Mouse (Mus musculus) intestine, embryonic 14.5 days (tissue): Measurements from ENCODE around the gene Vkorc1. TPM values are rescaled to one million over a fixed set of nuclear protein-coding genes. Genes with fewer than 3 reads are reported as not detected.
A peak's percentile ranks its signal among the peaks of the same experiment; 100 is the strongest.

Experiments used
- ATAC-seq: fragments of 200-750 bp; cut with Nextera tagmentation; replicated peaks from 2 replicates; pipeline ENCODE4 v1.8.0; 2017; ENCODE audit warnings: low read depth, moderate number of reproducible peaks, moderate TSS enrichment, moderate library complexity; ENCODE audit not compliant: low FRiP score, low TSS enrichment
- DNase-seq: peaks from one replicate; pipeline ENCODE4 v3.0.0-alpha.2; 2018; ENCODE audit warnings: low spot score
- H3K27ac ChIP-seq: fragments of 300-500 bp; sonication (generic); 2 replicates; pipeline ENCODE4 v1.5.1; 2014; ENCODE audit warnings: low read depth, mild to moderate bottlenecking, control low read depth
- H3K27me3 ChIP-seq: fragments of 300-500 bp; sonication (generic); replicated peaks from 2 replicates; pipeline ENCODE4 v1.6.1; 2014; ENCODE audit warnings: low read length, control low read depth; ENCODE audit not compliant: control insufficient read depth, insufficient read depth
- H3K36me3 ChIP-seq: fragments of 300-500 bp; sonication (generic); 2 replicates; pipeline ENCODE4 v1.6.1; 2014; ENCODE audit warnings: low read length, control low read depth; ENCODE audit not compliant: control insufficient read depth, insufficient read depth
- H3K4me1 ChIP-seq: fragments of 300-500 bp; sonication (generic); replicated peaks from 2 replicates; pipeline ENCODE4 v1.6.1; 2014; ENCODE audit warnings: low read length, control low read depth, mixed read lengths; ENCODE audit not compliant: control insufficient read depth, insufficient read depth
- H3K4me2 ChIP-seq: fragments of 300-500 bp; sonication (generic); 2 replicates; pipeline ENCODE4 v1.6.1; 2014; ENCODE audit warnings: low read length
- H3K4me3 ChIP-seq: fragments of 300-500 bp; sonication (generic); 2 replicates; pipeline ENCODE4 v1.5.1; 2014; ENCODE audit warnings: low read depth, low read length, control low read depth, mixed read lengths
- H3K9ac ChIP-seq: fragments of 300-500 bp; sonication (generic); 2 replicates; pipeline ENCODE4 v1.6.1; 2014; ENCODE audit warnings: mild to moderate bottlenecking, low read length
- H3K9me3 ChIP-seq: fragments of 300-500 bp; sonication (generic); 2 replicates; pipeline ENCODE4 v1.6.1; 2016; ENCODE audit warnings: low read length, control low read depth; ENCODE audit not compliant: control insufficient read depth
- WGBS: fragments of 180-500 bp; shearing (Covaris S2); extraction: QIAGEN DNeasy Blood & Tissue Kit; methylation state at CpG from one replicate; pipeline ENCODE4 v1.1.7; 2014; 5-methylcytosine and 5-hydroxymethylcytosine counted together
- polyA plus RNA-seq: library from polyadenylated mRNA; unstranded; fragments of >200 nt; fragmentation: Nextera tagmentation; extraction: Ambion mirVana; gene quantifications from 2 replicates; pipeline ENCODE4 v1.2.1, GENCODE M21; 2014

Vkorc1 gene
- polyA plus RNA-seq, 1 experiment from 2014 or later = 174 TPM

- no peaks in the 10 kb centered on the region for H3K9me3 ChIP-seq
- H3K27me3 ChIP-seq = peaks cover 6% of the 10 kb centered on the region; the same call in 1 of the 2 replicates
- ATAC-seq (no peak), DNase-seq (peak; percentile 67)
- H3K9ac ChIP-seq = 0 out of 2 replicates have a peak overlapping the region, but pooled peaks have one; percentile 17
- peak overlapping the region; percentile 39 for H3K27ac ChIP-seq
- peak overlapping the region; percentile 34 for H3K4me2 ChIP-seq
- H3K36me3 ChIP-seq = peaks cover 5% of the 10 kb centered on the region; the same call in 1 of the 2 replicates
- 26% methylated on average over 13 of the region's 13 CpGs for WGBS
- peaks cover 9% of the 10 kb centered on the region for H3K4me1 ChIP-seq
- H3K4me3 ChIP-seq = no peak overlapping the region
Measured at GRCm38 (mm10) chr7:127931351-127932135, 36.1 kb upstream of the Vkorc1 start.

DNA sequence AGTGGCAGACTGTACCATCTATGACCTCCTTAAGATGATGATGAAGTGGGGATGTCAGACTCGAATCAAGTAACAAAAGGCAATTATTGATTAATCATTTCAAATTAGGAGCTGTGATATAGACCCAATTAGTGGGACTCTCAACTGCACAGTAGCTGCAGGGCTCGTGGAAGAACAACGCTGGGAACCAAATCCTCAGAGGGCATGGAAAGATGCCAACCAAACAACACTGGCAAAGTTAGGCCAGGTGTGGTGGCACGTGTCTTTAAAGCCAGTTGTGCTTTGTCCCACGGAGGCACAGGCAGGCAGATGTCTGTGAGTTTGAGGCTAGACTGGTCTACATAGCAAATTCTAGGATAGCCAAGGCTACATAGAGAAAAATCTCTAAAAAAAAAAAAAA lies 35.2 kb upstream of the Vkorc1 start:
- Histone ChIP-seq H3K9ac (no peak overlapping the region), H3K27me3 (peaks cover 6% of the 10 kb centered on the region; the same call in 1 of the 2 replicates), H3K27ac (no peak overlapping the region), H3K4me1 (peaks cover 9% of the 10 kb centered on the region), H3K4me2 (no peak overlapping the region), H3K36me3 (peaks cover 14% of the 10 kb centered on the region), H3K9me3 (no peaks in the 10 kb centered on the region), H3K4me3 (no peak overlapping the region)
- ATAC-seq (no peak), DNase-seq (no peak)
- WGBS = 85% methylated on average over 5 of the region's 5 CpGs

DNA sequence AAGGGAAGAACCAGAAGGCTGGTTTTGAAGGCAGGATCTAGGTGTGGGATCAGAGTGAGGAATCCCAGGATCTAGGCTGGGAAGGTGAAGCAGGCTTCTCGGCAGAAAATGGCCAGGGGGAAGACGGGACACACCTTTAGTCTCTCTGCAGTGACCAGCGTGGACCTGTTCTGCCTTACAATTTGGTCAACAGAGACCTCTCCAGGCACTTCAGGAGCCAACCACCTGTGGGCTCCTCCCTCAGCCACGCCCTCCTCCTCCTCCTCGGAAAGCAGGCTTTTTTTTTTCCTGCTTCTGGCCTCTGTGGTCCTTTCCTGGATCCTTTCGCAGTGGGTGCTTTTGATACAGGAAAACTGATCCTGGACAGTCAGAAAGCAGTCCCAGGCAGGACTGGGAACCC lies 34.5 kb upstream of the Vkorc1 start, which contains the start of gene Prss8:
Gene Prss8 (minus strand): TSS at position 182 of the 400 bp plus-strand sequence.
- ATAC-seq (0 out of 2 replicates have a peak, but pooled peaks have one; percentile 29), DNase-seq (peak; percentile 61)
- Histone ChIP-seq H3K9ac (peak within 1 kb of the TSS; percentile 43), H3K27me3 (peaks cover 6% of the 10 kb centered on the region; the same call in 1 of the 2 replicates), H3K4me1 (peaks cover 9% of the 10 kb centered on the region), H3K36me3 (peaks cover 20% of the 10 kb centered on the region), H3K4me2 (peak within 1 kb of the TSS; percentile 40), H3K27ac (peak within 1 kb of the TSS; percentile 20; the same call in 1 of the 2 replicates), H3K4me3 (peak within 1 kb of the TSS; percentile 37), H3K9me3 (no peaks in the 10 kb centered on the region)
- 10% methylated on average over 6 of the region's 6 CpGs for WGBS

DNA sequence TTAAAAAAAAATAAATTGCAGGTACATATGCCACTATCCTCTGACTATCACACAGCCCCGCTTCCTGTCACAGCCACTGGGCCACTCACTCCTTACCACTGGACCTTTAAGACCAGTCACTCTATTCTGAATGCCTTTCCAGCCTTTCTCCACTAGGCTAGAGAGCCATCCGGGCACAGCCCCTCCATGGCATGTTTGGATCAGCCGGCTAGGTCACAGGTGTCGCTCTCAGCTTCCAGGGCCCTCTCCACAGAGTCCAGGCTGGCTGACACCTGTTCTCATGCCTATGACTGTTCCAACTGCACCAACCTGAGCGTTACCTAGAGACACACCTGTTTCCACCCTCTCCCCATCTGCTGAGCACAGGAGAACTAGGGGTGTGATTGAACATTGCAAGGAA lies 33.2 kb upstream of the Vkorc1 start:
- ATAC-seq = no peak
- Histone ChIP-seq H3K4me1 (peaks cover 9% of the 10 kb centered on the region), H3K27ac (no peak overlapping the region), H3K9ac (peak overlapping the region; percentile 43; the same call in 1 of the 2 replicates), H3K4me2 (peak overlapping the region; percentile 40), H3K36me3 (peaks cover 32% of the 10 kb centered on the region), H3K4me3 (peak overlapping the region; percentile 37), H3K27me3 (peaks cover 6% of the 10 kb centered on the region; the same call in 1 of the 2 replicates), H3K9me3 (no peaks in the 10 kb centered on the region)
- WGBS = 48% methylated on average over 5 of the region's 5 CpGs
- DNase-seq = no peak

- WGBS = 90% methylated on average over 11 of the region's 11 CpGs
- H3K4me3 ChIP-seq = no peak overlapping the region
- no peak overlapping the region for H3K9ac ChIP-seq
- peaks cover 38% of the 10 kb centered on the region for H3K36me3 ChIP-seq
- H3K4me1 ChIP-seq = peaks cover 9% of the 10 kb centered on the region; the same call in 1 of the 2 replicates
- no peak overlapping the region for H3K27ac ChIP-seq
- peaks cover 6% of the 10 kb centered on the region; the same call in 1 of the 2 replicates for H3K27me3 ChIP-seq
- peak overlapping the region; percentile 40; the same call in 1 of the 2 replicates for H3K4me2 ChIP-seq
- DNase-seq = no peak
- no peak for ATAC-seq
- H3K9me3 ChIP-seq = no peaks in the 10 kb centered on the region
Measured at GRCm38 (mm10) chr7:127927726-127928125, 32.3 kb upstream of the Vkorc1 start.

- H3K9ac ChIP-seq = no peak overlapping the region
- H3K4me1 ChIP-seq = peaks cover 7% of the 10 kb centered on the region; the same call in 1 of the 2 replicates
- H3K4me2 ChIP-seq = no peak overlapping the region
- ATAC-seq (no peak), DNase-seq (no peak)
- no peaks in the 10 kb centered on the region for H3K9me3 ChIP-seq
- WGBS = 78% methylated on average over 11 of the region's 11 CpGs
- peaks cover 6% of the 10 kb centered on the region; the same call in 1 of the 2 replicates for H3K27me3 ChIP-seq
- H3K4me3 ChIP-seq = no peak overlapping the region
- peaks cover 42% of the 10 kb centered on the region for H3K36me3 ChIP-seq
- no peak overlapping the region for H3K27ac ChIP-seq
Measured at GRCm38 (mm10) chr7:127926846-127927245, 31.4 kb upstream of the Vkorc1 start.

- Histone ChIP-seq H3K4me2 (no peak overlapping the region), H3K4me1 (no peaks in the 10 kb centered on the region; the same call in 1 of the 2 replicates), H3K27ac (peak overlapping the region; percentile 73), H3K9me3 (no peaks in the 10 kb centered on the region), H3K27me3 (peaks cover 6% of the 10 kb centered on the region; the same call in 1 of the 2 replicates), H3K4me3 (no peak overlapping the region), H3K9ac (no peak overlapping the region), H3K36me3 (peaks cover 47% of the 10 kb centered on the region)
- no peak for DNase-seq
- no peak for ATAC-seq
- 77% methylated on average over 8 of the region's 8 CpGs for WGBS
Measured at GRCm38 (mm10) chr7:127926066-127926465, 30.6 kb upstream of the Vkorc1 start.

DNA sequence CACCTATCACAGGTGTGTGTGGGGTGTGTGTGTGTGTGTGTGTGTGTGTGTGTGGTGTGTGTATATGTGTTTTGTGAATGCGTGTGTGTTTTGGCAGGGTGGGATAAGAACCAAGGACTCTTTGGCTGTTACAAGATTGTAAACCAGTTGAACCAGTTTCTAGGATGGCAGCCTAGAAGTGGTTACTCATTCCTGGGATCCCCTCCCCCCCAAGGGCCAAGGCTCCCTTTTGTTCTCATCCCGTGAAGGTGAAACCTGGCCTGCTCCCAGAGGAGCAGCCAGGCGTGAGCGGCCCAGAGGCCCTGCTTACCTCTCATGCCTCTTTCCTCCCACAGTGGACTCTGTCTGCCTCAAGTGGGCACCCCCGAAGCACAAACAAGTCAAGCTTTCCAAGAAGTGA lies 29.8 kb upstream of the Vkorc1 start:
- Histone ChIP-seq H3K9me3 (no peaks in the 10 kb centered on the region), H3K4me3 (no peak overlapping the region), H3K4me1 (no peaks in the 10 kb centered on the region; the same call in 1 of the 2 replicates), H3K27ac (peak overlapping the region; percentile 73), H3K27me3 (peaks cover 4% of the 10 kb centered on the region; the same call in 1 of the 2 replicates), H3K36me3 (peaks cover 53% of the 10 kb centered on the region), H3K9ac (no peak overlapping the region), H3K4me2 (no peak overlapping the region)
- DNase-seq (peak; percentile 76), ATAC-seq (peak; percentile 71)
- 55% methylated on average over 5 of the region's 5 CpGs for WGBS
